Mouse (Mus musculus): ENCODE results near the gene Cisd1. TPM values are rescaled to one million over a fixed set of nuclear protein-coding genes. Genes with fewer than 3 reads are reported as not detected.

Gene Cisd1
- total RNA-seq (2012; rRNA removed) = 111 and 113 TPM in 2 replicates
- total RNA-seq (2014; rRNA removed) = 100 and 115 TPM in 2 replicates
- polyA plus RNA-seq (2012; ENCODE audit: insufficient read length, low read depth) = 78.9 and 81.8 TPM in 2 replicates

GRCm38 (mm10) chr10:71344579-71345143 lies at the start of gene Cisd1:
Gene Cisd1 (minus strand): TSS chr10:71344954.
- Histone ChIP-seq H3K9ac (ENCODE audit: insufficient read depth, low read depth) (peak within 1 kb of the TSS; percentile 61), H3K4me2 (ENCODE audit: insufficient read depth, low read depth, poor library complexity, severe bottlenecking) (peak within 1 kb of the TSS; percentile 94), H3K4me3 (replicated peaks in 1 of 3; ENCODE audit: low read depth in 2 of 3, low read length in 2 of 3, poor library complexity in 1 of 3) (peak within 1 kb of the TSS; percentile 51 to 89 (median 80)), H3K36me3 (replicated peaks in 1 of 2; ENCODE audit: control insufficient read depth in 1 of 2, insufficient read depth in 1 of 2, low read length in 1 of 2) (peaks cover 3 to 25% of the 10 kb centered on the region in 2 experiments), H3K4me1 (ENCODE audit: control insufficient read depth in 1 of 2, insufficient read depth in 2 of 2) (peaks cover 2 to 58% of the 10 kb centered on the region in 2 experiments; a peak in 2 of 4 replicates), H3K79me2 (replicated peaks; ENCODE audit: control insufficient read depth, extremely low read depth, insufficient read depth, poor library complexity, severe bottlenecking) (peaks cover 29% of the 10 kb centered on the region), H3K27ac (ENCODE audit: insufficient read depth, low read depth) (peak within 1 kb of the TSS; percentile 35), H3K9me3 (replicated peaks; ENCODE audit: low read length) (no peaks in the 10 kb centered on the region), H3K27me3 (replicated peaks) (no peaks in the 10 kb centered on the region)
- no peak for TF ChIP-seq PAX5 (IDR thresholded peaks at IDR 0.05; ENCODE audit: low read length)
- no peak for TF ChIP-seq TBP (conservative IDR thresholded peaks at IDR 0.05; ENCODE audit: low read depth, low read length)
- peak; percentile 68 for TF ChIP-seq HCFC1 (IDR thresholded peaks at IDR 0.05; ENCODE audit: low read depth, low read length)
- peak; percentile 60; the same call in 1 of the 2 replicates for TF ChIP-seq TCF12 (IDR thresholded peaks at IDR 0.05; ENCODE audit: low read depth, low read length)
- no peak; the same call in 1 of the 2 replicates for TF ChIP-seq POLR2AphosphoS2 (IDR thresholded peaks at IDR 0.05; ENCODE audit: low read depth, low read length)
- TF ChIP-seq E2F4 (IDR thresholded peaks at IDR 0.05; ENCODE audit: insufficient replicate concordance, low read depth, low read length) = no peak
- TF ChIP-seq MXI1 (IDR thresholded peaks at IDR 0.05; ENCODE audit: low read depth, low read length) = 0 out of 2 replicates have a peak, but pooled peaks have one; percentile 36
- TF ChIP-seq BHLHE40 (IDR thresholded peaks at IDR 0.05; ENCODE audit: low read depth, low read length) = no peak
- TF ChIP-seq USF2 (conservative IDR thresholded peaks at IDR 0.05; ENCODE audit: low read depth, low read length) = no peak
- TF ChIP-seq CHD1 (IDR thresholded peaks at IDR 0.05; ENCODE audit: low read depth, low read length) = no peak
- TF ChIP-seq IRF4 (IDR thresholded peaks at IDR 0.05; ENCODE audit: low read depth, low read length) = peak; percentile 16; the same call in 1 of the 2 replicates
- peak; percentile 25; the same call in 1 of the 2 replicates for TF ChIP-seq MYC (IDR thresholded peaks at IDR 0.05; ENCODE audit: low read depth, low read length)
- peak; percentile 55; the same call in 1 of the 2 replicates for TF ChIP-seq MAX (IDR thresholded peaks at IDR 0.05; ENCODE audit: low read length)
- TF ChIP-seq KAT2A (IDR thresholded peaks at IDR 0.05; ENCODE audit: insufficient replicate concordance, low read length) = no peak
- no peak; the same call in 1 of the 2 replicates for TF ChIP-seq MEF2A (IDR thresholded peaks at IDR 0.05; ENCODE audit: borderline replicate concordance, low read depth, low read length)
- no peak for TF ChIP-seq MAZ (IDR thresholded peaks at IDR 0.05; ENCODE audit: low read depth, low read length)
- no peak for TF ChIP-seq ZKSCAN1 (IDR thresholded peaks at IDR 0.05; ENCODE audit: borderline replicate concordance, low read depth, low read length)
- no peak for TF ChIP-seq CHD2 (IDR thresholded peaks at IDR 0.05; ENCODE audit: low read length)
- TF ChIP-seq NELFE (IDR thresholded peaks at IDR 0.05; ENCODE audit: low read depth, low read length) = peak; percentile 85
- no peak for TF ChIP-seq JUND (conservative IDR thresholded peaks at IDR 0.05; ENCODE audit: low read depth, low read length)
- TF ChIP-seq ZMIZ1 (IDR thresholded peaks at IDR 0.05; ENCODE audit: low read depth, low read length) = peak; percentile 67
- no peak for TF ChIP-seq CTCF (conservative IDR thresholded peaks at IDR 0.05 in 1 of 2, IDR thresholded peaks at IDR 0.05 in 1 of 2; ENCODE audit: low read depth in 2 of 2, low read length in 2 of 2)
- no peak for TF ChIP-seq ZC3H11A (IDR thresholded peaks at IDR 0.05; ENCODE audit: low read depth, low read length)
- no peak for TF ChIP-seq ETS1 (conservative IDR thresholded peaks at IDR 0.05; ENCODE audit: low read depth, low read length)
- TF ChIP-seq SMC3 (IDR thresholded peaks at IDR 0.05; ENCODE audit: low read depth, low read length) = no peak
- TF ChIP-seq RCOR1 (conservative IDR thresholded peaks at IDR 0.05; ENCODE audit: low read depth, low read length) = no peak
- no peak for TF ChIP-seq JUN (IDR thresholded peaks at IDR 0.05; ENCODE audit: insufficient read depth, low read depth, low read length)
- TF ChIP-seq USF1 (IDR thresholded peaks at IDR 0.05; ENCODE audit: low read depth, low read length) = no peak
- no peak for TF ChIP-seq MAFK (IDR thresholded peaks at IDR 0.05; ENCODE audit: insufficient replicate concordance, low read length)
- TF ChIP-seq POLR2A (IDR thresholded peaks at IDR 0.05; ENCODE audit: low read depth, low read length) = peak; percentile 82
- peak; percentile 51; the same call in 1 of the 2 replicates for TF ChIP-seq ELF1 (IDR thresholded peaks at IDR 0.05; ENCODE audit: low read depth, low read length)
- TF ChIP-seq EP300 (IDR thresholded peaks at IDR 0.05; ENCODE audit: low read length) = no peak
- no peak for TF ChIP-seq GABPA (IDR thresholded peaks at IDR 0.05; ENCODE audit: insufficient replicate concordance, low read depth, low read length)
- TF ChIP-seq NRF1 (IDR thresholded peaks at IDR 0.05; ENCODE audit: low read depth, low read length) = peak; percentile 95
- no peak for TF ChIP-seq ZNF384 (IDR thresholded peaks at IDR 0.05; ENCODE audit: low read depth, low read length)
- peak; percentile 57 for TF ChIP-seq SIN3A (IDR thresholded peaks at IDR 0.05; ENCODE audit: low read length)
- no peak for TF ChIP-seq RAD21 (IDR thresholded peaks at IDR 0.05; ENCODE audit: low read depth, low read length)
- peak; percentile 62; the same call in 1 of the 2 replicates for TF ChIP-seq UBTF (IDR thresholded peaks at IDR 0.05; ENCODE audit: low read depth, low read length)
- peak; percentile 91 for DNase-seq (ENCODE audit: extremely low read depth)
- dilution Hi-C loops (cut with MboI; ENCODE audit: extremely low pct_ligation_motif_present, extremely low pct_unique_long_range_greater_than_20kb, low sequenced_read_pairs) = no loop called here
- in situ Hi-C loops (cut with MboI; ENCODE audit: low pct_ligation_motif_present, low pct_unique_long_range_greater_than_20kb, low sequenced_read_pairs) = loop anchor here (10.0 kb wide), 1 partner anchor 50 kb away; no protein-coding TSS in a partner anchor

Data from CH12.LX (cell line).